Mouse (Mus musculus) kidney, adult 2 months (tissue): ENCODE data around the gene Bak1.

ENCODE experiments used
- CTCF ChIP-seq: fragments of 200-500 bp; conservative IDR thresholded peaks from 2 replicates; pipeline ENCODE4 v1.5.1; 2011; ENCODE audit warnings: low read depth, mild to moderate bottlenecking, control low read depth, low read length, moderate library complexity, mixed read lengths; ENCODE audit not compliant: insufficient read depth, insufficient read length
- POLR2A ChIP-seq: fragments of 200-500 bp; IDR thresholded peaks from one replicate; pipeline ENCODE4 v1.6.1; 2011; ENCODE audit warnings: low read depth, low read length, control low read depth

DNA sequence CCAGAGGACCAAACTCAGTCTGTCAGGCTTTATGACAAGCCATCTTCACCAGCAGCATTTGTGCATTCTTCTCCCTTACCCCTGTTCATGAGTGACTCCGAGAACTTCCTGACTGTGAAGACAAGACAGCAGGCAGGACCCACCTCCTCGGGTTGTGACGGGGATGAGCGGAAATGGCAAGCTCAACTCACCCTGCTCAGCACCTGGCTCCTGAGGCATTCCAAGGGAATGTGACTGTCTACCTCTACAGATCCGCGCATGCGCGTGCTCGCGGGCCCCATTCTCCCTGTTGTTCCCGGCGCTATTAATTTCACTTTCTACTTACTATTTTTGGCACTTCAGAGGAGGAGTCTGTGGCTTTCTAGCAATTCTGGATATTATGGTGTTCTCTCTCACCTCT is 28.8 kb downstream of the Bak1 start:
- TF ChIP-seq CTCF (no peak), POLR2A (no peak)
